In the genomic region with DNA sequence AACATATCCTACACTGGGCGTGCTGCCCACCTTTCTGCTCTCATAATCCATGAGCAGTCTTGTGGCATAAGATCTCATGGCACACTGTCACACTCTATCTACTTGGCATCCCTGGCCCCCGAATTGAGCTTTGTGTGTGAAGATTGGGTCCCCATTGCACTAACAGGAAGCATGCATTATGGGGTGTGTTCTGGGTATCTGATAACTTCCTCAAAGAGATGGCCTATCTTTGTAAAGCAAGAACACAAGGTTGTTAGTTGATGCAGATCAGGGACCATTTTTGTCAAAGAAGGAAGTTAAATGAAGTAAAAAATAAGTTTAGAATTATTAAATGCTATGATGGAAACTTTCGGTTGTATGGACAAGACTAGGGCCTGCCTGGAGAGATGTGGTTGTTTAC, we compare ENCODE assay signal across 15 mouse cellular contexts.
"Had no signal": no experiment of that assay in that cellular context is flagged by ENCODE, and none has a peak within 500 bp of the region (broad histone marks: within the 10 kb centered on the region; RNA-seq: fewer than 3 reads in every experiment).

No protein-coding gene starts in this region.

- H3K4me1 ChIP-seq: midbrain, embryonic 12.5 days; stomach, embryonic 15.5 days had no signal

- H3K27ac ChIP-seq: midbrain, embryonic 10.5 days; midbrain, embryonic 12.5 days; neural tube, embryonic 12.5 days; stomach, embryonic 15.5 days; stomach, postnatal 0 days had no signal

- H3K27me3 ChIP-seq: midbrain, embryonic 12.5 days; neural tube, embryonic 12.5 days; stomach, embryonic 15.5 days had no signal

- H3K36me3 ChIP-seq: midbrain, embryonic 10.5 days; midbrain, embryonic 12.5 days; neural tube, embryonic 12.5 days; stomach, embryonic 15.5 days had no signal

- H3K4me3 ChIP-seq: midbrain, embryonic 10.5 days; midbrain, embryonic 12.5 days; neural tube, embryonic 12.5 days; stomach, embryonic 15.5 days had no signal

- H3K9me3 ChIP-seq: midbrain, embryonic 10.5 days; midbrain, embryonic 12.5 days; neural tube, embryonic 12.5 days; stomach, embryonic 15.5 days had no signal

- H3K9ac ChIP-seq: lung, embryonic 14.5 days; midbrain, embryonic 12.5 days; neural tube, embryonic 12.5 days; stomach, embryonic 15.5 days had no signal

- DNase-seq: lung, adult 18-20 months; lung, embryonic 14.5 days; lung, postnatal 10 days; lung, postnatal 4 days; midbrain, embryonic 14.5 days; right cerebral cortex, postnatal 14 days; thymus, adult 2 months; thymus, postnatal 25 days; thymus, postnatal 4 days had no signal

- ATAC-seq: midbrain, embryonic 16.5 days had no signal

- H3K4me2 ChIP-seq: lung, embryonic 14.5 days; midbrain, embryonic 12.5 days; neural tube, embryonic 12.5 days; stomach, embryonic 15.5 days had no signal
